Mouse (Mus musculus) T-helper 1 cell (primary cell): ENCODE measurements around the gene Cct7.

Source experiments
- in situ Hi-C: fragments of 300-600 bp; cut with MboI, MseI; formaldehyde crosslinking; loops from one replicate; pipeline ENCODE4 v1.15.1; 2025; ENCODE audit warnings: high pct_unique_total_duplicates

Gene Cct7

DNA sequence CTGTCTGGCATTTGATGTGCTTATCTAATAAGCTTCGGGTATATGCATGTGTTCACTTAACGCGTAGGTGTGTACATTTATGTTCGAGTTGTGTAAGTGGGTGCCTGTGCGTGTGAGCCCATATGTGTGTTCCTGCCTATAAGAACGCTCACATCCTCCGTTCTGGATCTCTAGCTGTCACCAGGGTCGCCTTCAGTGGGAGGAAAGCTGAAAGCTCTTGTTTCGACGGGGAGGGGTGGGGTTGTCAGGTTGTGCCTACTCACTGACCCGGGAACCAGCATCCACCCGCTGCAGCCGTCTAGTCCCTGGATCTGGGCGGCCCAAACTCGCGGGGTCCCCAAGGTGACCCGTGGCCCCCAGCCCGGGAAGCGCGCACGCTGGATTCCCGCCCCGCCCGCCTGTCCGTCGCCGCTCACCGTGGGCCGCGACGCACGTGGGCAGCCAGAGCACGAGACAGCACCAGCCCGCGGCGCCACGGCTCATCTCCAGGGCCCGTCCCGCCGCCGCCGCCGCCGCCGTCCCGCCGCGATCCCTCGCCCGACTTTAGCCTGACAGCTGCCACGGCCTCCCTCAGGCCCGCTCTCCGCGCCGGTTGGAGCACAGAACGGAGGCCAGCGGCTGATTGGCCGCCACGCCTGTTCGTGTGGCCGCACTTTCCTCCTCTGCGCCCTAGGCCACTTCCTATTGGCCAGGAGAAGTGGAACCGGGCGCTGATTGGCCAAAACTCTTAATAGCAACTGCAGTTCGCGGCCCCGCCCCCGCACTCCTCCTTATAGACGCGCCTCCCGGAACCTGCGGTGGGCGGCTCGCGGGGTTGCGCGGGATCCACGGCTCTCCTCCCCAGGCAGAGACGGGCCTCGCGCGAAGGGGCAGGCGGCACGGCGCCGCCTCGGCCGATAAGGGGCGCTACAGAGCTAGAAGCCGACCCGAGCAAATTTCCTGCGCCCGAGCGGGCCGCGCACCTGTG is at the start of gene Cct7:
Gene Cct7, plus strand, starts transcription at position 818 of the 967 bp plus-strand sequence.
- in situ Hi-C loops: loop anchor here (10.0 kb wide), 1 partner anchor 514 kb away; the partner anchor contains the start of gene Dusp11

DNA sequence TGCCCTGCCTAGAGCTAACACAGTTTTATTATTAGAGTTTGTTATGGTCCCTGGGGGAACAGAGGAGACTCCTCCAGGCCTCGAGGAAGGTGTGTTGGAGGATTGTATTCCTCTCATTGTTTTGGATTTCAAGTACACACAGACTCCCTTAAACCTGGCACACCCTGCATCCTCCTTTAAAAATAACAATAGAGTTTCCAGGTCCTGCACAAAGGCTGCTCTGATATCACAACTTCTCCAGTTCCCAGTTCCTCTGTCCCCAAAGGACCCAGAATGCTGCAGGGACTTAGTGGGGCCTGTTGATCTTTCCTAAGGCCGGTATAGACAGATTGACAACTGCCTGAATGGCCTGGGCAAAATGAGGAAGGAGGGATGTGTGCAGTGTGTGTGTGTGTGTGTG is 48.7 kb upstream of the Cct7 start:
- in situ Hi-C loops: loop anchor here (10.0 kb wide), 1 partner anchor 238 kb away; no protein-coding TSS in a partner anchor

- in situ Hi-C loops: loop anchor here (10.0 kb wide), 1 partner anchor 238 kb away; no protein-coding TSS in a partner anchor
Observed at GRCm38 (mm10) chr6:85403039-85403438, 48.3 kb upstream of the Cct7 start.

DNA sequence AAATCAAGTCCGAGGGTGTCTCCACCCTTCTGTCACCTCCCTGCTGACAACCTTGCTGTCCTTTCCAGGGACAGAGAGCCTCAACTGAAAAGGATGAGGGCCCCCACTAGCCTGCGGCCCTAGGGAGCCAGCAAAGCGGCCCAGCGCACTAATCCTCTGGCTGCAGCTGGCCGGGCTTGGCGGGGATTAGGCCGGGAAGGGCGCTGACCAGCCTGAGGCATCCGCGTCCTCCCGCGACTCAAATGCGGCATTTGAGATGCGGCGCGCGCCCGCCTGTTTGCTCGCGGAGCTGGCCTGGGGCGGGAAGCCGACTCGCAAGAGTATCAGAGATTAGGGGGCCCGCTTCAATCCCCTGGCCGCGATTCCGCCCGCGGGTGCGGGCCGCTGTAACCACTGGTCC is 42.3 kb upstream of the Cct7 start:
- in situ Hi-C loops: loop anchor here (10.0 kb wide), 1 partner anchor 244 kb away; no protein-coding TSS in a partner anchor

GRCm38 (mm10) chr6:85410771-85411273 is 40.5 kb upstream of the Cct7 start:
- in situ Hi-C loops: loop anchor here (5.0 kb wide), 1 partner anchor 149 kb away; no protein-coding TSS in a partner anchor

GRCm38 (mm10) chr6:85415829-85416228 is 35.5 kb upstream of the Cct7 start:
- in situ Hi-C loops: no loop called here

- in situ Hi-C loops: no loop called here
Observed at GRCm38 (mm10) chr6:85419150-85419549, 32.2 kb upstream of the Cct7 start.

DNA sequence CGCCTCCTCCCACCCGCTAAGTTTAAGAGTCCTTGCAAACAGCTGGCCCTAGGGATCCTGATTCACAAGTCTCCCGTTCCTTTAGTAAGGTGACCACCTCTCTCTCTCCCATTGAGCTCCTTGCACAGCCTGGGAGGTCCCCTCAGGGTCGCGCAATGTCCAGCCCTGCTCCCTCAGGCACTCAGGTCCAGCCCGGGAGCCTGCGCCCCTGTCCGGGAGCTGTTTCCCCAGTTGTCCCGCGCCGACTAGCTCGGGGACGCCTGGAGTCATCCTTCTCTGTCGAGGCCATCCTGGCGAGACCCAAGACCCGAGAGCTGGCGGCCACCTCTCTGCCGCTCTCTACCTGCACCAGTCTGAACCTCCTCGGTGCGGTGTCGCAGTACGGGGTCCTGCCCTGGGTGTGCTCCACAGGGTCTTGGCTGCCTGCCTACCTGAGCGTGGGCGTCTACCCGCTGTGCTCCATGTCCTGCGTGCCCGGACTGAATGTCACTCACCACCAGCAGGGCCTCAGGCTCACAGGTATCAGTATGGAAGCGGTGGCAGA is 27.4 kb upstream of the Cct7 start, which contains the start of gene Noto:
Gene Noto, plus strand, starts transcription at position 51 of the 544 bp plus-strand sequence.
- in situ Hi-C loops: no loop called here

GRCm38 (mm10) chr6:85431274-85431841 is 20.0 kb upstream of the Cct7 start:
- in situ Hi-C loops: no loop called here

DNA sequence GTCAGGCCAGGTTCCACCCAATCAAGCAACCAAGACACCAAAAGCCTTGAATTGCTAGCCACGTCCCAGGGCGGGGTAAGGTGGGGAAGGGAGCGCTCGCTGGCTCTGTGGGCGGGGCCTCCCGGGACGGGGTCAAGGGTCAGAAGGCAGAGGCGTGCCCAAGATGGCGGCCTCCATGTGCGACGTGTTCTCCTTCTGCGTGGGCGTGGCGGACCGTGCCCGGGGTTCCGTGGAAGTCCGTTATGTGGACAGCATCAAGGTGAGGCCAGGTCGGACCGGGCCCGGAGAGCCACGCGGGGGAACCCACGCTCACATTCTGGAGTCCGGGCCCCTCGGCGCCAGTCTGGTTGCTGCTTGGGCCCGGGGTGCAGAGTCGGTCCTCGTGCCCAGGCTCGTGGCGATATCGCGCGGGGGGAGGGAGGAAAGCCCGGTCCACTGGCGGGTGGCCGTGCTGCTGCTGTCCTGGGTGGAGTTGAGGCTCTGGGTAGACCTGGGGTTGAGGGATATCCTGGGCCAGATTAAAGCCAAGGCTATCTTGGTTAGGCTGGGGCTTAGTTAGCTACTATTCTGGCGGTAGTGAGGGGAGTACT is 19.4 kb upstream of the Cct7 start, which contains the start of gene Smyd5:
Gene Smyd5, plus strand, starts transcription at position 148 of the 590 bp plus-strand sequence.
- in situ Hi-C loops: no loop called here

DNA sequence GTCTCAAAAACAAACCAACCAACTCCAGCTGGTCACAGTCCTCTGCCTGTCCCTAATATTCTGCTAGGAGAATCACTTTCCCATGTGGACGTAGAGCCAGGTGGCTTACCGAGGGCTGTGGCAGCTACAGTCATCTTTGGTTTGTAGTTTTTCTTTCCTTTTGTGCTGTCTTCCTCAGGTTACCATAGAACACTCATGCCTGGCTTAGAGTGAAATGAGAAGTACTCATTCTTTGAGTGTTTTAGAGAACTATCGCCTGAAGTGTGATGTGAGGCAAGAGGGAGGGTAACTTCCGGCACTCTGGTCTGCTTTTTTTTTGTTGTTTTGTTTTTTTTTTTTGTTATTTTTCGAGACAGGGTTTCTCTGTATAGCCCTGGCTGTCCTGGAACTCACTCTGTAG is 17.4 kb upstream of the Cct7 start:
- in situ Hi-C loops: no loop called here

GRCm38 (mm10) chr6:85436204-85436603 is 15.1 kb upstream of the Cct7 start:
- in situ Hi-C loops: no loop called here

- in situ Hi-C loops: no loop called here
Observed at GRCm38 (mm10) chr6:85436631-85437030, 14.7 kb upstream of the Cct7 start.

- in situ Hi-C loops: no loop called here
Observed at GRCm38 (mm10) chr6:85441142-85441541, 10.2 kb upstream of the Cct7 start.

- in situ Hi-C loops: no loop called here
Observed at GRCm38 (mm10) chr6:85443488-85444233, 7.7 kb upstream of the Cct7 start.

DNA sequence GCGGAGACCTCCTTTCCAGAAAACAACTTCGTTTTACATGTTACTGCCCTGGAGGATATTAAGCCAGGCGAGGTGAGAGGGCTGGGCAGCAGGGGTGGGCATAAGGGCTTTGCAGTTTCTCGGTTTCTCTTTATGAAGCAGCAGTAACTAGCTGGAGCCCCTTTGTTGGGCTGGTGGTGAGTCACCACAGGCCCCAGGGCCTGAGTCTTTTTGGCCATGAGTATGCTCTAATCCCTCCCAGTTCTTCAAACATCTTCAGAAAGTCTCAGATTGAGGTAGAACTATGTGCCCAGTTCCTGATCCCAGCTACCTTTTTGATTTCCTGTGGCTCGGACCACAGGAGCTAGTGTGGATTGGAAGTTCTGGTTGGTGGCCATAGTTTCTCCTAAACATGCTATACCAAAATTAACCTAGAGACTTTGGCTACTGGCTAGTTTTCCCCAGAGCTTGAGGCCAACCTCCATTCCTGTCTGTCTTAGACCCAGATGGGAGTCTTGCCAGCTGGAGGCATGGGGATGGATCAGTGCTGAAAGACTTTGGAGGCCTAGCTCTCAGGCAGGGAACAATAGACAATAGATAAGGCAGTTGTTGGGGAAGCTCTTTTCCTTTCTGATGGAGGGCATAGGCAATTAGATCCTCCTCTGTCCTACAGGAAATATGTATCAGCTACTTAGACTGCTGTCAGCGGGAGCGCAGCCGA is 6.9 kb upstream of the Cct7 start:
- in situ Hi-C loops: no loop called here

DNA sequence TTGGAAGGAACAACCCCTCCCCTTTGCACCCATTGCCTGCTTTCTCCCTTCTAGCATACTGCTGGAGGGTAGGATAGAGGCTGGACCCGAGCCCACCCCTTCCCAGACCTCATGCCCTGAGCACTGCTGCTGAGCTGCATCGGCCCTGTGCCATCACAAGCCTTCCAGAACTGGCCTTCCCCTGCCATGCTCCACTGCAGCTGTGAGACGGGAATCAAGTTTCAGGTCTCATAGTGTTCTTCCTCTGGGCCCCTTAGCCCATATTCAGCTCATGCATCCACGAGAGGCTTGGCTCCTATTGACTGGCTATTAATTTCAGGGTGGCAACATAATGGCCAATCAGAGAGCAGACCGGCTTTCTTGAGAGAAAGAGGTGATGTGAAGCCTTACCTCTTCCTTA is 6.0 kb upstream of the Cct7 start:
- in situ Hi-C loops: no loop called here

DNA sequence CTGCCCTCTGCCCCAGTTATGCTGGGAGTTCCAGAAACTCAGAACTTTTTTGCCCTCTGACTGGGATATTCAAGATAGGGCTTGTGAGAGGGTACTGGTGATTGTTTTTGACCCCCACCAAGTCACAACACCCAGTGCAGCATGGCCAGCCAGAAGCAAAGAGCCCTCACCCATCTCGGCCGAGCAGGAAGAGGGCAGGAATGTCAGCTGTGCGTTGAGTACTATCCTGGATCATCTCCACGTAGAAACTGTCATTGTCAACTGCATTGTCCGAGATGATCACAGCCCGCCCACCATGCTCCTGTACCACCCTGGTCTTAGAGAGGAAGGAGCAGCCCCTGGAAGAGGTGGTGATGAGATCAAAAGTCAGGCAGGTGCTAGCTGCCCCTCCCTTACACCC is 4.0 kb upstream of the Cct7 start:
- in situ Hi-C loops: no loop called here

DNA sequence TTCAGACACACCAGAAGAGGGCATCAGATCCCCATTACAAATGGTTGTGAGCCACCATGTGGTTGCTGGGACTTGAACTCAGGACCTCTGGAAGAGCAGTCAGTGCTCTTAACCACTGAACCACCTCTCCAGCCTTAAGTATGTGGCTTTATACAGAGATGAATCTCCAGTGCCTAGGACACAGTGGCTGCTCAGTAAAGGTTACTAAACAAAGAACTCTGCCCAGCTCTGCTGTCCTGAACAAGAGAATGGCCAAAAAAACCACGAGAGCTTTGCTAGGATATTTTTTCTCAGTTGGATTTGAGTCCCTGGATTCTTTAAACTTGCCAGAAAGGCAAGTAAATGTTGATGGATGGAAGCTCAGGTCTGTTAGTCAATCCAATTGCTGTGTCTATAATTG is 1.2 kb upstream of the Cct7 start:
- in situ Hi-C loops: loop anchor here (10.0 kb wide), 1 partner anchor 515 kb away; the partner anchor contains the start of gene Dusp11
